Mouse (Mus musculus) kidney, adult 2 months (tissue): ENCODE data around the gene 1500015O10Rik. TPM values are rescaled to one million over a fixed set of nuclear protein-coding genes. Genes with fewer than 3 reads are reported as not detected.

Source experiments
- DNase-seq: peaks from one replicate; pipeline ENCODE4 v3.0.0; 2021
- H3K27ac ChIP-seq: fragments of 200-500 bp; 2 replicates; pipeline ENCODE4 v1.5.1; 2012; ENCODE audit warnings: low read depth, low read length, control low read depth, inconsistent platforms; ENCODE audit not compliant: insufficient read depth
- H3K27me3 ChIP-seq: fragments of 200-500 bp; replicated peaks from 2 replicates; pipeline ENCODE4 v1.6.1; 2012; ENCODE audit warnings: mild to moderate bottlenecking, moderate library complexity, low read length, inconsistent platforms; ENCODE audit not compliant: control insufficient read depth, insufficient read depth
- H3K36me3 ChIP-seq: fragments of 200-500 bp; 2 replicates; pipeline ENCODE4 v1.6.1; 2012; ENCODE audit warnings: mild to moderate bottlenecking, moderate library complexity, low read length, inconsistent platforms; ENCODE audit not compliant: control insufficient read depth, insufficient read depth
- H3K4me1 ChIP-seq: fragments of 200-500 bp; 2 replicates; pipeline ENCODE4 v1.6.1; 2011; ENCODE audit warnings: low read length; ENCODE audit not compliant: control insufficient read depth, insufficient read depth
- H3K4me3 ChIP-seq: fragments of 200-500 bp; 2 replicates; pipeline ENCODE4 v1.5.1; 2011; ENCODE audit warnings: mild to moderate bottlenecking, low read depth, low read length, control low read depth; ENCODE audit not compliant: insufficient read depth
- CTCF ChIP-seq: fragments of 200-500 bp; conservative IDR thresholded peaks from 2 replicates; pipeline ENCODE4 v1.5.1; 2011; ENCODE audit warnings: low read depth, mild to moderate bottlenecking, control low read depth, low read length, moderate library complexity, mixed read lengths; ENCODE audit not compliant: insufficient read depth, insufficient read length
- POLR2A ChIP-seq: fragments of 200-500 bp; IDR thresholded peaks from one replicate; pipeline ENCODE4 v1.6.1; 2011; ENCODE audit warnings: low read depth, low read length, control low read depth
- WGBS: fragments of 180-500 bp; shearing (Covaris S2); methylation state at CpG from one replicate; pipeline ENCODE4 v1.1.7; 2018; 5-methylcytosine and 5-hydroxymethylcytosine counted together
- polyA plus RNA-seq: library from polyadenylated mRNA; depleted of rRNA; stranded (reverse); fragments of >200 nt; gene quantifications from 2 replicates; pipeline ENCODE4 v1.2.3, GENCODE M21; 2012; rRNA removed

Gene 1500015O10Rik
- polyA plus RNA-seq, 1 experiment: 1.5 TPM

DNA sequence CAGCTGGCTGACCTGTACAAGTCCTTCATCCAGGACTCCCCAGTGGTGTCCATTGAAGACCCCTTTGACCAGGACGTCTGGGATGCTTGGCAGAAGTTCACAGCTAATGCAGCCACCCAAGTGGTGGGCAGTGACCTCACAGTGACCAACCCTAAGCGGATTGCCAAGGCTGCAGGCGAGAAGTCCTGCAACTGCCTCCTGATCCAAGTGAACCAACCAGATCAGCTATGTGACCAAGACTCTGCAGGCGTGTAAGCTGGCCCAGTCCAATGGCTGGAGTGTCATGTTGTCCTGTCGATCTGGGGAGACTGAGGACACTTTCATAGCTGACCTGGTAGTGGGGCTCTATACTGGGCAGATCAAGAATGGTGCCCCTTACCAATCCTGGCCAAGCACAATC lies 56.3 kb downstream of the 1500015O10Rik start:
- TF ChIP-seq CTCF: no peak
- no peak for TF ChIP-seq POLR2A
- no peaks in the 10 kb centered on the region for H3K4me1 ChIP-seq
- H3K27ac ChIP-seq: no peak overlapping the region
- no peaks in the 10 kb centered on the region; the same call in 1 of the 2 replicates for H3K36me3 ChIP-seq
- no peaks in the 10 kb centered on the region for H3K27me3 ChIP-seq
- WGBS: 95% methylated on average over 5 of the region's 5 CpGs
- H3K4me3 ChIP-seq: no peak overlapping the region
- no peak for DNase-seq

DNA sequence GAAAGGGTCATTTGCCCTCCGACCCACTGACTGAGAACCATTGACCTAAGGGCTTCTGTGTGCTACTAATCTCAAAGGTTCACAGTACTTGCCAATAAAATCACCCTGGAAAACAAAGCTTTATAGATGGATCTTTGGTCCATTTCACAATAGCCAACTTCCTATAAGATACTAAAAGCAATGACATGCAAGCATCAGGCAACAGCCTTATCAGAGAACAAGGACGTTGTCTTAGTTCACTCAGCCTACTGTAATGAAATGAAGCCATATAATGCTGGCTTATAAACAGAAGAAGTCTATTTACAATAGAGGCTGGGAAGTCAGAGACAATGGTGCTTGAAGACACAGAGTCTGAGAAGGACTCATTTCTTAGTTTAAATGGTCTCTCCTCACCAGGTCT lies 59.4 kb downstream of the 1500015O10Rik start:
- no peak for TF ChIP-seq POLR2A
- TF ChIP-seq CTCF: no peak
- H3K36me3 ChIP-seq: no peaks in the 10 kb centered on the region; the same call in 1 of the 2 replicates
- no peak overlapping the region for H3K4me3 ChIP-seq
- no peaks in the 10 kb centered on the region for H3K27me3 ChIP-seq
- whole genome bisulfite sequencing: 88% methylated on average over 2 of the region's 2 CpGs
- no peak for DNase-seq
- H3K27ac ChIP-seq: no peak overlapping the region
- H3K4me1 ChIP-seq: no peaks in the 10 kb centered on the region

Other genes starting within 250 kb of the 1500015O10Rik start
- 25.0 and 26.9 TPM in 2 replicates for gene Uxs1, start 97.2 kb downstream of the 1500015O10Rik start, polyA plus RNA-seq
- 4.3 and 6.5 TPM in 2 replicates for gene Tpp2, start 203.0 kb downstream of the 1500015O10Rik start, polyA plus RNA-seq